Mouse (Mus musculus): ENCODE measurements around the gene Gm3072. TPM values are rescaled to one million over a fixed set of nuclear protein-coding genes. Genes with fewer than 3 reads are reported as not detected.

Gm3072 gene
- not detected for polyA plus RNA-seq (2012; fragmentation: generic; extraction: Trizol)

GRCm38 (mm10) chr14:41624512-41624911 is at the start of gene Gm3072:
Gene Gm3072, minus strand, starts transcription at chr14:41624612.

GRCm38 (mm10) chr14:41646387-41646786 is 22.0 kb upstream of the Gm3072 start, which contains the start of gene Gm3676:
Gene Gm3676, minus strand, starts transcription at chr14:41646487.

GRCm38 (mm10) chr14:41572911-41573310 is 51.5 kb downstream of the Gm3072 start, which contains the start of gene 1700049E17Rik2:
Gene 1700049E17Rik2, plus strand, starts transcription at chr14:41573211.

Other genes starting within 250 kb of the Gm3072 start
- not detected for gene Gm7945, start 238.2 kb downstream of the Gm3072 start, polyA plus RNA-seq (2012; fragmentation: generic; extraction: Trizol)
- not detected for gene Gm6482, start 216.3 kb downstream of the Gm3072 start, polyA plus RNA-seq (2012; fragmentation: generic; extraction: Trizol)
- not detected for gene Gm7954, start 171.1 kb downstream of the Gm3072 start, polyA plus RNA-seq (2012; fragmentation: generic; extraction: Trizol)
- gene Gm3486, start 135.1 kb downstream of the Gm3072 start, polyA plus RNA-seq (2012; fragmentation: generic; extraction: Trizol) = not detected
- not detected for gene Gm7970, start 69.0 kb downstream of the Gm3072 start, polyA plus RNA-seq (2012; fragmentation: generic; extraction: Trizol)
- not detected for gene 1700049E17Rik2, start 51.4 kb downstream of the Gm3072 start, polyA plus RNA-seq (2012; fragmentation: generic; extraction: Trizol)
- gene Gm3676, start 21.9 kb upstream of the Gm3072 start, polyA plus RNA-seq (2012; fragmentation: generic; extraction: Trizol) = not detected
- not detected for gene Gm8068, start 77.3 kb upstream of the Gm3072 start, polyA plus RNA-seq (2012; fragmentation: generic; extraction: Trizol)
- gene Gm7929, start 126.0 kb upstream of the Gm3072 start, polyA plus RNA-seq (2012; fragmentation: generic; extraction: Trizol) = not detected
- gene Gm47189, start 147.8 kb upstream of the Gm3072 start, polyA plus RNA-seq (2012; fragmentation: generic; extraction: Trizol) = not detected